Mouse (Mus musculus) cerebellum, postnatal 14 days (tissue): Measurements from ENCODE around the gene Pou3f3.

Source experiments
- DNase-seq, 2 experiments: peaks; one replicate each; pipeline ENCODE4 v3.0.0; 2021; ENCODE audit warnings: mixed read lengths in 2 of 2

Pou3f3 gene

GRCm38 (mm10) chr1:42710995-42711394, 15.4 kb downstream of the Pou3f3 start:
- no peak for DNase-seq

- no peak for DNase-seq
Observed at GRCm38 (mm10) chr1:42711456-42712310, 16.1 kb downstream of the Pou3f3 start.

GRCm38 (mm10) chr1:42712311-42712690, 16.7 kb downstream of the Pou3f3 start:
- no peak for DNase-seq

- peak; percentile 52 to 55 for DNase-seq
Observed at GRCm38 (mm10) chr1:42713104-42713932, 17.8 kb downstream of the Pou3f3 start.

GRCm38 (mm10) chr1:42714016-42714931, 18.7 kb downstream of the Pou3f3 start:
- DNase-seq = peak; percentile 71 to 79

GRCm38 (mm10) chr1:42718549-42718948, 23.0 kb downstream of the Pou3f3 start:
- DNase-seq = peak; percentile 48 to 65

GRCm38 (mm10) chr1:42721353-42721752, 25.8 kb downstream of the Pou3f3 start:
- DNase-seq = no peak

- no peak for DNase-seq
Observed at GRCm38 (mm10) chr1:42723769-42724300, 28.3 kb downstream of the Pou3f3 start.

GRCm38 (mm10) chr1:42724881-42725280, 29.3 kb downstream of the Pou3f3 start:
- DNase-seq = no peak

GRCm38 (mm10) chr1:42727161-42727560, 31.6 kb downstream of the Pou3f3 start:
- DNase-seq = no peak

- no peak for DNase-seq
Observed at GRCm38 (mm10) chr1:42727676-42728075, 32.1 kb downstream of the Pou3f3 start.

GRCm38 (mm10) chr1:42741383-42742241, 46.0 kb downstream of the Pou3f3 start:
- DNase-seq = peak in 1 of 2 experiments; percentile 17

GRCm38 (mm10) chr1:42742242-42742560, 46.6 kb downstream of the Pou3f3 start:
- DNase-seq = no peak

GRCm38 (mm10) chr1:42745047-42745446, 49.5 kb downstream of the Pou3f3 start:
- no peak for DNase-seq

GRCm38 (mm10) chr1:42749536-42750292, 54.1 kb downstream of the Pou3f3 start:
- no peak for DNase-seq
